Mouse (Mus musculus) heart, postnatal 0 days (tissue): ENCODE results near the gene Ahnak.

Experiments used
- CTCF ChIP-seq: IDR thresholded peaks from 2 replicates; pipeline ENCODE4 v1.5.1; 2016; ENCODE audit warnings: antibody characterized with exemption, control low read depth, low read depth
- EP300 ChIP-seq: IDR thresholded peaks from 2 replicates; pipeline ENCODE4 v1.6.1; 2016; ENCODE audit warnings: antibody characterized with exemption, low read depth

GRCm38 (mm10) chr19:9065621-9066561 is 76.8 kb downstream of the Ahnak start:
- no peak for TF ChIP-seq CTCF
- no peak for TF ChIP-seq EP300
